Mouse (Mus musculus) liver, adult 10 weeks (tissue): ENCODE data around the gene Olfr395. TPM values are rescaled to one million over a fixed set of nuclear protein-coding genes. Genes with fewer than 3 reads are reported as not detected.

Experiments
- polyA plus RNA-seq: library from polyadenylated mRNA; stranded (reverse); fragments of 350-450 nt; fragmentation: Illumina TruSeq; extraction: RNeasy Lipid Tissue Mini Kit (QIAGEN cat#74804); gene quantifications from one replicate; pipeline ENCODE4 v1.2.3, GENCODE M21; 2014; ENCODE audit warnings: low read depth, low replicate concordance

The Olfr395 gene
- not detected for polyA plus RNA-seq

DNA sequence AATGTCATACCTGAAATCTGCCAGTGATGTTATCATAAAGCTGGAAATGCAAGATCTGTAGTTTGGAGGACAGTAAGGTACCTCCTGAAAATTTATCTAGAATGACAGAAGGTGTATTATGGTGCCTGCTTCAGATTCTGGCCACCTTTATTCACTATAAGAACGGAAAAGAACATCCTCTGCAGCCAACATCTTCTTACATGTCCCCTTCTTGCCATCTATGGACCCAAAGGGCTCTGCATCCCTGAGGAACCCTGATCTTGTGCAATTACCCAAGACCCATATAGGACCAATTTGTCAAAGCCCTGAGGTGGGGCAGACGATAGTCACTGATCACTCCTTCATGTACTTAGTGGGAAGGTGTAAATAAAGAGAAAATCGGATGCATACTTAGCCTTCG is at the start of gene Olfr395:
Olfr395 (minus strand) TSS at position 101 of the 400 bp plus-strand sequence.

DNA sequence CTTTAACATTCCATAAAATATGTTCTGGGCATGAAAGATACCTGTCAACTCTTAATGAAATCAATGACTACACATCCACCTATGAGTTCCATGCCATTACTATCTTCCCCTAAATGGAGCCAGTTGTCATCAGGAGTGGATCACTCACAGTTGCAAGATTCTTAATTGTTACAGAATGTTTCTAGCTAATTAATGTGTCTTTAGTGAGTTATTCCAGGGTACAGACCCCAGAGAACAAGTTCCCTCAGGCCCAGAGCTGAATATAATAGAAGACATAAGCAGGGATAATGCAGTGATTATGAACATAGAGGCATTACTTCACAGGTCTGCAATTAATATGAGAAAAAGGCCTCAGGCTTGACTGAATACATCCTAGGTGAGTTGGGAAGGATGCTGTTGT is 27.3 kb upstream of the Olfr395 start, which contains the start of gene Olfr23:
Olfr23 (plus strand) TSS at position 301 of the 400 bp plus-strand sequence.

GRCm38 (mm10) chr11:73890671-73891070 is 18.4 kb downstream of the Olfr395 start, which contains the start of gene Olfr394:
Gene Olfr394 (minus strand): TSS chr11:73890771.

Other genes with a start within 250 kb of the Olfr395 start
- not detected for gene Zfp735, start 220.5 kb downstream of the Olfr395 start, polyA plus RNA-seq
- gene Olfr389, start 128.6 kb downstream of the Olfr395 start, polyA plus RNA-seq = not detected
- not detected for gene Olfr390, start 126.3 kb downstream of the Olfr395 start, polyA plus RNA-seq
- not detected for gene Olfr391-ps, start 106.2 kb downstream of the Olfr395 start, polyA plus RNA-seq
- gene Olfr392, start 92.2 kb downstream of the Olfr395 start, polyA plus RNA-seq = not detected
- not detected for gene Olfr393, start 57.8 kb downstream of the Olfr395 start, polyA plus RNA-seq
- not detected for gene Olfr394, start 18.5 kb downstream of the Olfr395 start, polyA plus RNA-seq
- not detected for gene Olfr23, start 27.4 kb upstream of the Olfr395 start, polyA plus RNA-seq
- gene Olfr397, start 51.5 kb upstream of the Olfr395 start, polyA plus RNA-seq = not detected
- gene Olfr398, start 81.1 kb upstream of the Olfr395 start, polyA plus RNA-seq = not detected
- gene Olfr139, start 147.3 kb upstream of the Olfr395 start, polyA plus RNA-seq = not detected
- not detected for gene Olfr399, start 147.3 kb upstream of the Olfr395 start, polyA plus RNA-seq
- not detected for gene Zfp616, start 160.7 kb upstream of the Olfr395 start, polyA plus RNA-seq
- not detected for gene Olfr401, start 204.4 kb upstream of the Olfr395 start, polyA plus RNA-seq
- gene Olfr402, start 244.2 kb upstream of the Olfr395 start, polyA plus RNA-seq = not detected